Mouse (Mus musculus) embryo, embryonic 11.5 days (tissue): ENCODE measurements around the gene Slc34a3.
"Not testable (repeated sequence)": the region's sequence is repeated elsewhere in the genome, so short reads cannot be mapped to it uniquely, and the experiment has no call there.

ENCODE experiments used
- DNase-seq: peaks from one replicate; pipeline ENCODE4 v3.0.0-alpha.2; 2012; ENCODE audit warnings: low read depth, low spot score

Slc34a3 gene

DNA sequence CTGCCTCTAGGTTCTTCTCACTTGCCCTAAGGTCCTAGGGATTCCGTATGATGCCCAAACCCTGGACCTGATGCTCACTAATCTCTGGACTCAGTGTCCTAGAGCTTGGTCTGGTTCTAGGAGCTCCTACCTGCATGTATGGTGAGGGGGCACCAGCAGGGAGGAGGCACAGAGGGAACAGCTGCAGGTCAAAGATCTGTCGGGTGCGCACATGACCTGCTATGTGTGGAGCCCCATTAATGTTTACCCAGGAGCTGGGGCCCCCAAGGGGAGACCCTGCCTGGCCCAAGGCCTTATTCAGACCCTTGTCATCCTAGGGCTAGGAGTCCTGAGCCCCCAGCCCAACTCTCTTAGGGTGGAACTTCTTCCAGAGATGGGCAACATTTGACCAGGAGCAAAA lies at the start of gene Slc34a3:
Gene Slc34a3, minus strand, starts transcription at position 315 of the 400 bp plus-strand sequence.
- DNase-seq: no peak

DNA sequence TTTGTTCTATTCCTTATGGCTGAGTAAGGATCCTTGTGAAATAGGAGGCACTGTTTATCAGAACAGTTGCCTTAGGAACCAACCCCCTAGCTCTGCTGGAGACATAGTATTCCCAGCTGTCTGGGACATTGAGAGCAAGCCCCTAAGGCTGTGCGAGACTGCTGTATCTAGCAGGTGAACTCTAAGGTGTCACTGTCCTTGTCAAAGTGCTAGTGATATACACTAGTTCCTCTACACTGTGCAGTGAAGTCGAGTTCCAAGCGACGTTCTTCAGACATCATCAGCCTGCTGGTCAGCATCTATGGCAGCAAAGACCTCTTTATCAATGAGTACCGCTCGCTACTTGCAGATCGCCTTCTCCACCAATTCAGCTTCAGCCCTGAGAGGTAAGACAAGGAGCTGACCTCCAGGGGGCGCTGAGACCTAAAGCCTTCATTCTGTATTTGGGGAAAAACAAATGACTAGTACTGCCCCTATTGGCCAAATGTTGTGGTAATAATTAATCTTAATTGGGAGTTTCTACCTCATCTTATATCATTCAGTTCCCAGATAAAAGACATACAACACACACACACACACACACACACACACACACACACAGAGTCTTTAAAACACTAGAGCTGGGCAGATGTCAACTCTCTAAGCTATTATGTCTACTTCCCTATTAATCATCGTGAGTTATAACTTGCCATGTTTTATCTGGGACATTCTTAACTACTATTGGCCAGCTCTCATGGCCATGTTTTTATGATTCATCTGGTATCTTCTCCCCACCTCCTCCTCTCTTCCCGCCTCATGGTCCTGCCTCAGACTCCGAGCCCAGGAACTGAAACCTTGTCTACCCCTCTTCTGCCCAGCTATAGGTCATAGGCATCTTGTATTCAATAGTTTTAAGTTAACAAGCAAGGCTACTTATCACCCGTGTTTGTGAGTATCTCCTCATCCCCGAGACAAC lies 45.0 kb upstream of the Slc34a3 start:
- peak; percentile 56 for DNase-seq

DNA sequence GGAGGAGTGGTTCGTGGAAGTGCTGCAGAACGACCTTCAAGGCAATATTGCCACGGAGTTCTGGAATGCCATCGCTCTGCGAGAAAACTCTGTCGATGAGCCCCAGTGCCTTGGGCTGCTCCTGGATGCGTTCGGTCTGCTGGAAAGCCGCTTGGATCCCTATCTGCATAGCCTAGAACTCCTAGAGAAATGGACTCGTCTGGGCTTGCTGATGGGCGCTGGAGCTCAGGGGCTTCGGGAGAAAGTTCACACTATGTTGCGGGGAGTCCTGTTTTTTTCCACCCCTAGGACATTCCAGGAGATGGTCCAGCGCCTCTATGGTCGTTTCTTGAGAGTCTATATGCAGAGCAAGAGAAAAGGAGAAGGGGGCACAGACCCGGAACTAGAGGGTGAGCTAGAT lies 38.8 kb upstream of the Slc34a3 start:
- no peak for DNase-seq

DNA sequence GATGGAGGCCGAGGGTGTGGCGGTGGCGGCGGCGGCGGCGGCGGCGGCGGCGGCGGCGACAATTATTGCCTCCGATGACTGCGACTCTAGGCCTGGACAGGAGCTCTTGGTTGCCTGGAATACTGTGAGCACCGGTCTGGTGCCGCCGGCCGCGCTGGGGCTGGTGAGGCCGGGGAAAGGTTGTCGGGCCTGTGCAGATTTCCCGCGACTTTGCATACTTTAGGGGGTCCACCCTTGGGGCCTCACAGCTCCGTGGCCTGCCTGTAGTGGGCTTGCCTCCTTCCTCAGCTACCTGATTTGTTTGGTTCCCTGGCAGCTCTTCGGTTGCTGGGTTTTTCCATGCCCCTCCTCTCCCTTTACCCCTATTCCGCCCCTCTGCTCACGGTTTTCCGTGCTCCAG lies 38.4 kb upstream of the Slc34a3 start:
- DNase-seq: no peak

DNA sequence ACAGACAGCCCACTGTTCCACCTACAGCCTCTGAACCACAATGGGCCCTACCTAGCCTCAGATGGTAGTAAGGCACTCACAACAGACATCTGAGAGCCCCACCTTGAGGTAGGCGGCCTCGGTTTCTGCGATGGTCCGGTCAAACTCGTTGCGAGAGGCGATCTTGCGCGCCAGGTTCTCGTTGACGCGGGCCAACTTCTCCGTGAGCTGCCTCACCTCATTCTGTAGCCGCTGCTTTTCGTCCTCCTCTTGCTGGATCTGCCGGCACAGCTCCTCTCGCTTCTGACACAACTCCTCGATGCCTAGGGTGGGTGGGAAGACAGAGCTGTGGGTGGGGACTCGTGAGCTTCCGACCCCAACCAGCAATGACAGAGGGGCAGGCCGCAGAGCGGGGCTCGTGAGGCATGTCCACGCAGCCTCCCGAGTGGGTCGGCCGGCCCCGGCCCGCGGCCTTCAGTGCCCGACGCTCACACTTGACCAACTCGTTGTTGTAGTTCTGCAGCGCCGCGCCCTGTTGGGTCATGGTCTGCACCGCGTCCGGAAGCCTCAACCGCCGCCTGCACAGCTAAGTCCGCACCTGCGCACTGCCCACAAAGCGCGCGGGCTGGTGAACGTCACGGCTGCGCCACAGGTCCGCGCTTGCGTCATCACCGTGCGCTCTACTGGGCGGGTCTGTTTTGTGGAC lies 37.8 kb upstream of the Slc34a3 start, which contains the start of the genes Ssna1 and Anapc2:
Gene Ssna1, minus strand, starts transcription at position 612 of the 685 bp plus-strand sequence.
Gene Anapc2, plus strand, starts transcription at position 652 of the 685 bp plus-strand sequence.
- peak; percentile 97 for DNase-seq

DNA sequence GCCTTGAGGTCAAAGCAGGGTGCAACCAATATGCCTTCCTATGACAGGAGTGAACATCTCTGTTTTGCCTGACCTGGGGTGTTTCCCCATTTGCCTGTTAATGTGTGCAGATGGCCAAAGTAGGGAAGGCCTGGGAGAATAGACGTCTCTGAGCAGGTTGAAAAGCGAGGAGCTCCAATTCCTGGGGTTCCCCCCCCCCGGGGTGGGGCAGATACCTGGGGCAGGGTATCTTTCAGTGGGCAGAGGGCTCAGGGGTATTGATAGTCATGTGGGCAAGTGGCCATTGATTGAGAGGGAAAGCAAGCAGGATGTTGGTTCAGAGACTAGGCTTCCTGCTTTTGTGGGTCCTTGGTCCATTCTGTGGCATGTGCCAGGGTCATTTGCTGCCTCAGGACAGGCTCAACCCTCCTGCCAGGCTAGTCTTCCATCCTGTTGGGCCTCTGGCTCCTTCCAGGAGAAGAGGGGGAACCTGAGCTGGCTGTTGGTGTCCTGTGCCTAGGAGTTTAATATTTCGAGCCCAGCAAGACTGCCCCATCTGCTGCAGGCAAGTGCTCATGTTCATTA lies 33.7 kb upstream of the Slc34a3 start:
- DNase-seq: no peak

DNA sequence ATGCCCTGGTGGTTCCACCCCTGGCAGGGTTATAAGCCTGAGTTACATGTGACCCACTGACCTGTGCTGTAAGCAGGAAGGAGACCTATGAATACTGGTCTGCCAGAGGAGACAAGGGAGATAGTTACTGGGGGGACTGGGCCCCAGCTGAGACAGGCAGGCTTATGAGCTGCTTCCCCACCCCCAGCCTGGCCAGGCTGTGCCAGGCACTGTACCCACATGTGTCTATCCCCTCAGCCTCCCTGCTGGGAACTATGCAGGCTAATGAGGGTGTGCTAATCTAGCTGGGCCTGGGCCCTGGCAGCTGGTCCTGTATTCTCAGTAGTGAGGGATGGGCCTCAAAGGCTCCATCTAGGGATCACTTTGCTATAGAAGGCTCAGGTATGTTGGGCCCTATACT lies 33.1 kb upstream of the Slc34a3 start:
- DNase-seq: no peak

DNA sequence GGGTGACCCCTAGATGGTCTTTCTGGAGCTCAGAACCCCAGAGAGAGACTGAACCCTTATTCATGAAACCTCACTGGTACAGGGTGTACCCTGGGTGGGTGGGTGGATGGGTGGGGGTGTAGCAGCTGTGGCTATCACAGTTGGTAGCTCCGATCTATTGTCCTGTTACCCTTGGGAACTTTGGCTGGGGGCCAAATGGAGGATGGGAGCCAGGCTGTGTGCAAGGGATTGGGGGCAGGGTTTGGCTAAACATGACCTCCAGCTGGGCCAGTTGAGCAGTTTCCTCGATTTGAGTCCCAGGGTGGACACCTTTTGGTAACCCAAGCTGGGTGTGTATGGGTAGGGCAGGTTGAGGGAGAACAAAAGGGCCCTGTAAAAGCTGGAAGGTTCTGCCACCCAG lies 32.6 kb upstream of the Slc34a3 start:
- no peak for DNase-seq

DNA sequence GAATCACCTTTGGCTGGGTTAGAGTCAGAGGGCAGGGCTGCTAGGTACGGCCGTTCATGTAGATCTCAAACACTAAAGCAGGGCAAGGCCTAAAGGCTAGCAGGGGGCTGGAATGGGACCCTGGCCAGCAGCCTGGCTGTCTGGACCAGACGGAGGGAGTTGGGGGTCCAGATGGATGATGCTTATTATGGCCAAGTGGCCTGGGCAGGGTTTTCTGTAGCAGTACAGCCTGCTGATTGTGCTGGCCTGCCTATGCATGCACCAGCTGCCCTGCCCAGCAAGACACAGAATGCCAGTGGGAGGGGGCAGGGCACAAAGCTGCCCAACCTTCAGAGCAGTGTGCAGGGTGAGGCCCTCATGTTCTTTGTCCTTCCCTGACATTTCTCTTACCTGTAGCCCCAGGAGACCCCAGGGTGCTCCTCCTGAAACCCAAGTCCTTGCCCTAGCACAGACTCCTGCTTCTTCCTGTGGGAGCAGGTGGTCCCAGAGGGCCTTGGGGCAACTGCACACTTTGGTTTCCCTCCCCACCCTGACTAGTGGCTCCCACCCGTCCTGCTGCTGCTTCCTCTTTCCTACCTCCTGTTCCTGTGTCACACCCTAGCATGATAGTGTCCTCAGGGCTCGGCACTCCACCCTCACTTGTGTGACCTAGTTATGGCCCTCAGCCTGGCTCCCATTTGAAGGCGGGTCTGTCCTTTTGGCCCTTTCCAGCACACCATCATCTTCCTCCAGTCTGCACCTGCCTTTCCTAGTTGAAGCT lies 31.9 kb upstream of the Slc34a3 start:
- DNase-seq: no peak

DNA sequence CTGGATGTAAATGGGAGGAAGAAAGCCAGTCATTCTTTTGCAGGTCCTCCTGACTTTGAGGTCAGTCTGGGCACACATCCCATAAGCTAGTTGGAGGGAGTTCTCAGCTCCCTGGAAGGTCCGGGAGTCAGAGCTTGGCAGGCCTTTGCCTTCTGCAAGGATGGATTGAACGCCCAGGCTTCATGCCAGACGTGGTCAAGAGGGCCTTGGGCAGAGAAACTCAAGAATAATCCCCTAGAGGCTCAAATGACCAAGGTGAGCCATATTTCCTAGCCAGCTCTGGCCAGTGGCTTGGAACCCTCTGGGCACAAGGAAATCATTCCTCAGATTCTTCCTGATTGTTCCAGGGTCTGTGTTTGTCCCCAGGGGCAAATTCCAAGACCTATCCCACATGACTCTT lies 30.7 kb upstream of the Slc34a3 start:
- no peak for DNase-seq

DNA sequence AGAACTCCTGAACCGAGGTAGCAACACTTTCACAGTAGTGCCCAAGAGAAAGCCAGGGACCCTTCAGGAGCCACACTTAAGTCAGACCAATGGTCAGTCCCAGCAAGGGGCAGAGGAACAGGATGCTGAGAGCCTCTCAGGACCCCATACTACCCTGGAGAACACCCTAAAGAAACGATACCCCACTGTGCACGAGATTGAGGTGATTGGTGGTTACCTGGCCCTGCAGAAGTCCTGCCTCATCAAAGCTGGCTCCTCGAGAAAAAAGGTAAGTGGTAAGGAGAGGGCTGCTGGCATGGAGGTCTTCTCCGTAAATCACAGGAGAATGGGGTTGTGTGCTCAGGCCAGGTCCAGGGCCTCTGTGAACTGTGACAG lies 30.1 kb upstream of the Slc34a3 start:
- DNase-seq: no peak

DNA sequence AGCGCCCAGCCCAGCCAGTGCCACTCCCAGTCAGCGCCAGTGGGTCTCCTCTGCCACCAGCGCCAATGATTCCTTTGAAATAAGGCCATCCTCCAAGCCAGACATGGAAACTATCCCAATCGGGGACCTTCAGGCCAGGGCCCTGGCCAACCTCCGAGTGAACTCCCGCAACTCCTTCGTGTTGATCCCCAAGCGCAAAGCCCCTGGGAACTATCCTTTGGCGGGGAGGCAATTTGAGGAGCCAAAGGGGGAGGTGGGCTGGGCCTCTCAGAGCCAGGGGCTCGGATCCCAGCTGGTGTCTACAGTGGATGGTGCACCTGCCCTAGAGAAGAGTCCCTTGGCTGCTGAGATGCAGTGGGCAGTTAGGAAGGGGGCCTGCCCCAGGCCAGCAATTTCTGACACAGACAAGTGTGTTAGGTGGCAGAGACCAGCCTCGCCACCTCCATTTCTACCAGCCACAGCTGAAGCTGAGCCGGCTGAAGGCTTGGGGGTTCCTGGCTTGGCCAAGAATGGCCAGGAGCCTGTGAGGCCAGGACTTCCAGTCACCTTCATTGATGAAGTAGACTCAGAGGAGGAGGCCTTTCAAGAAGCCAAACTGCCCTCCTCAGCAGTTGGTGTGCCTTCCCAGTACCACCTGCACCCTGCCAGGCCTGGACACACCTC lies 29.6 kb upstream of the Slc34a3 start:
- DNase-seq: no peak

DNA sequence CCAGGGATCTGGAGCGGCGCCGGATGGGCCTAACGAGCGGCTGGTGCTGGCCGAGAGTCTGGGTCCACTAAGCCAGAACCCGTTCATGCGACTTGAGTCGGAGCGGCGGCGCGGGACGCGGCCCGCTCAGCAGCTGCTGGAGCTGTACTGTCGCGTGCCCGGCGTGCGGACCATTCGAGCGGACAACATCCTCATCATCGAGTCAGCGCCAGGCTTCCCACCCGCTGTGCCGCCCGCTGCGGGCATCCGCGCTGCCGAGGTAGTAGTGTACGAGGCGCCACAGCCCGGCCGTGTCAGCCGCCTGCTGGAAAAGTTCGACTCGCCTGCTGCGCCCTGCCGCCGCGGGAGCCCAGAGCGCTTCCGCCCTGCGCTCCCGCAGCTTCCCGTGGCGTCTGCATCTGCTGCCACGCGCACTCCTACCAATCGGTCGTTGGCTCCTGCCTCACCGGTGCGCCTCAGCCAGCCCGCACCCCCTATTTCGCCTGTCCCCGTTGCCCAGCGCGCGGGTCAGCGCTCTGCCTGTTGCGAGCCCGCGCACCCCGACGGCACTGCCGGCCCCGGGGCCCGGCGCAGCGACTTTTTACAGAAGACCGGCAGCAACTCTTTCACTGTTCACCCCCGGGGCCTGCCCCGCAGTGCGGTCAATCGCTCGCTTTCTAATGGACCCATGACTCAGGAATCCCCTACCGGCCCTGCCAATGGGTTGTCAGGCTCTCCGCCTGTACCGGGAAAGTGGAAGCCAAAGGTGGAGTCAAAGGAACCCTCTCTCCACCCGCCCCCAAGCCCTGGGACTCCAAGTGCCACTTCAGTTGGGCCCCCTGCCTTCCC lies 28.8 kb upstream of the Slc34a3 start:
- no peak for DNase-seq

DNA sequence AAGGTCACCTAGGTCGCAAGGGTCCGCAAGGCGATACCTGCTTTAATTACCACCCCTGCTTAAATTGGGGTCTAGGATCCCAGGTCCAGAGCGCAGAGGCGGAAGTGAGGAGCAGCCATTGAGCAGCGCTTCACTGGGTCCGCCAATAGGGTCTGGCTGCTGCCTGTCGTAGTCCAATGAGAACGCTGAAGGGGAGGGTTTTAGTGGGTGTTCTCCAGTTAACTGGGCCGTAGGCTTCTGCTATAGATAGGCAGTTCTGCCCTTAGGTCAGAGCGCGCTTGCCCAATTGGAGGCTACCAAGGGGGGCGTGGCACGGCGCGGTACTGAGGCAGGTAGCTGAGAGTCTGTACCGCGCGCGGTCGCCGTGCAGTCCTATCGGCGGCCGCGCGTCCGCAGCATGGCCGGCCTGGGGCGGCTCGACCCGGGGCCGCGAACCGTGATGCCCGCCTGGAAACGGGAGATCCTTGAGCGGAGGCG lies 28.2 kb upstream of the Slc34a3 start, which contains the start of gene Tprn:
Gene Tprn, plus strand, starts transcription at position 328 of the 477 bp plus-strand sequence.
- DNase-seq: peak; percentile 89

DNA sequence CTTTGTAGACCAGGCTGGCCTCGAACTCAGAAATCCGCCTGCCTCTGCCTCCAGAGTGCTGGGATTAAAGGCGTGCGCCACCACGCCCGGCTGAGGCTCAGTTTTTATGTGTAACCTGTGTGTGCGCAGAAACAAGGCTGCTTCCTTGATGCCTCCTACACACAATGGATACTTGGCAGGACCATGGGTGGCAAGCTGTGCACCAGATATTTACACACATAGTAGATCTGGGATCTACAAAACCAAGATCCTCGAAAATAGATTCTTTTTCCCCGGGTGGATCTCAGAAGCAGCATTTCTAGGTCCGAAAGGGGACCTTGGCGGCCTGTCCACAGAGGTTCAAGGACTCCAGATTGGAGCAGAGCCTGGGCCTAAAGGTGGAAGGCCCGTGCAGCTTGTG lies 27.7 kb upstream of the Slc34a3 start:
- no peak for DNase-seq

DNA sequence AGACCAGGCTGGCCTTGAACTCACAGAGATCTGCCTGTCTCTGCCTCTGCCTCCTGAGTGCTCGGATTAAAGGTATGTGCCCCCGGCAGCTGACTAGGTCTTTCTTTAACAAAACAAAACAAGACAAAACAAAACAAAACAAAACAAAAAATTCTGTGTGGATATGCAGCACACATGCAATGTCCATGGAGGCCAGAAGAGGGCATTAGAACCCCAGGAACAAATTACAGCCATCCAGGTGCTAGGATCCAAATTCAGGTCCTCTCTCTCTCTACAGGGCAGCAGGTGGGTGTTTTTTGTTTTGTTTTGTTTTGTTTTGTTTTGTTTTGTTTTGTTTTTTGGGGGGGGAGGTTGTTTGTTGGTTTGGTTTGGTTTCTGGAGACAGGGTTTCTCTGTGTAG lies 24.7 kb upstream of the Slc34a3 start:
- DNase-seq: no peak

DNA sequence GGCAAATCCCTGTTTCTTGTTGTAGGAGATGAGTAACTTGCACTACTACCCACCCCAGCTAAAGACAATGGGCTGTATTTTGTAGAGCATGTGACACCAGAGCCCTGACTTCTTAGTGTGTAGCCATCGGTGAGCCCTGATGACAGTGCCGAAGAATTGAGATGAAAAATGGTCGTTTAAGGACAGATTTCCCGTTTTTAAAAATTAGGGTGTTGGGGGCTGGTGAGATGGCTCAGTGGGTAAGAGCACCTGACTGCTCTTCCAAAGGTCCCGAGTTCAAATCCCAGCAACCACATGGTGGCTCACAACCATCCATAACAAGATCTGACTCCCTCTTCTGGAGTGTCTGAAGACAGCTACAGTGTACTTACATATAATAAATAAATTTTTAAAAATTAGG lies 23.1 kb upstream of the Slc34a3 start:
- DNase-seq: not testable (repeated sequence)

DNA sequence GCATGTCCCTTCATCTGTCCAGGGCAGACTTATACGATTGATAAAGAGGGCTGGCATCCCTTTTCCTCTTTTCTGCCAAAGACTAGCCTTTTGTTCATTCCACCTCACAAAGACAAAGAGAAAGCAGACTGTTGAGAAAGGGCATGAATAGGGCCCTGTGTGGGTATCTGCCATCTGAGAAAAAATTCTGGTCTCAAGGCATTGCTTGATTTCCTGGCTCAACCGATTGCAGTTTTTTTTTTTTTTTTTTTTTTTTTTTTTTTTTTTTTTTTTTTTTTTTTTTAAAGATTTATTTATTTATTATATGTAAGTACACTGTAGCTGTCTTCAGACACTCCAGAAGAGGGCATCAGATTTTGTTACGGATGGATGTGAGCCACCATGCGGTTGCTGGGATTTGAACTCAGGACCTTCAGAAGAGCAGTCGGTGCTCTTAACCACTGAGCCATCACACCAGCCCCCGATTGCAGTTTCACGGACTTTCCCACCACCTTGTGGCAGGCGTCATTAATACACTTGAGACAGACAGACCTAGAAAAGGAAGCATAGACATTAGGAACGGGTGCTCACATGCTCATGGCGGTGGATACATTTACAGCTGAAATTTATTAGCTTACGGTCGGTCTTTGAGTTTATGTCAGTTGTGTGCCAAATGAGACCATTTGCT lies 22.4 kb upstream of the Slc34a3 start:
- not testable (repeated sequence) for DNase-seq

DNA sequence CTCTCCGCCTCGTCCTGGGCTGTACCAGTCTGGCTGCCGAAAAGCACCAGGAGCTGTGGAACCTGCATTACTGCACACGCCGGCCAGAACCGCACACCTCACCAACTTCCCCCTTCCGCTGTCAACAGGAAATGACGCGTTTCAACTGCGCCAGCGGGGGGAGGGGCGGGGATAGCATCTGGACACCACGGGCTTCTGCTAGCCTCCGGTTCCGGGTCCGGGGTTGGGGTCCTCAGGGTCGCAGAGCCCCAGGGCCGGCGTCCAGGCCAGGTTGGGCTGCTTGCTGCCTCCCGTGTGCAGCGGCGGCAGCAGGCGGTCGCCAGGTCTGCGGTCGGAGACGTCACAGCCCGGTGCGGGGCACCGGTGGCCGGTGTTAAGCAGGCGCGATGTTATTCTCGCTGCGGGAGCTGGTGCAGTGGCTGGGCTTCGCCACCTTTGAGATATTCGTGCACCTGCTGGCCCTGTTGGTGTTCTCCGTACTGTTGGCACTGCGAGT lies 21.2 kb upstream of the Slc34a3 start, which contains the start of gene Tmem203:
Gene Tmem203, plus strand, starts transcription at position 156 of the 496 bp plus-strand sequence.
- DNase-seq: peak; percentile 86
